Mouse (Mus musculus) testis, adult 2 months (tissue): Measurements from ENCODE around the gene Ccl8.

Experiments used
- CTCF ChIP-seq: fragments of 200-500 bp; IDR thresholded peaks from 2 replicates; pipeline ENCODE4 v1.5.1; 2012; ENCODE audit warnings: low read depth, mild to moderate bottlenecking, inconsistent platforms, low read length, moderate library complexity; ENCODE audit not compliant: control insufficient read depth, insufficient read depth, insufficient replicate concordance
- POLR2A ChIP-seq: fragments of 200-500 bp; IDR thresholded peaks from 2 replicates; pipeline ENCODE4 v1.6.1; 2012; ENCODE audit warnings: low read depth, mild to moderate bottlenecking, inconsistent platforms, low read length, moderate library complexity; ENCODE audit not compliant: control insufficient read depth

DNA sequence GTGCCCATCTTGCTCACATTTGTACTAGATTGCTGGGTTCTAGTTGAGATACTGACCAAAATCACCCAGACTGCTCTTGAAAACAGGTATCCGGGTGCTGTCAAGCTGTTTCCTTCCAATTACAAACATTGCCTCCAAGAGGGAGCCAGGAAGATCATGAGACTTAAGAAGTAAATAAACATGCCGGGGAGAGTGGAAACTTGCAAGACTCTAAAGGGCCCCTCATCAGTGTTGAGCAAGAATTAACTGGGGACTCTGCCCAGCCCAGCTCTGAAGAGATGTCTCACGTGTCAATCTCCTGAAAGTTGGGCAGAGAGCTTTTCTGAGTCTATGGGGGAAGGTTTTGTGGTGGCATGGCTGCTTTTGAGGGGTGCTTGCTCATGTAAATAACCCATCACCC lies 38.0 kb upstream of the Ccl8 start:
- TF ChIP-seq POLR2A (no peak), CTCF (no peak)
